Mouse (Mus musculus) hindbrain, embryonic 11.5 days (tissue): ENCODE measurements around the gene Smtn. TPM values are rescaled to one million over a fixed set of nuclear protein-coding genes. Genes with fewer than 3 reads are reported as not detected.

Experiments
- ATAC-seq: fragments of 200-750 bp; cut with Nextera tagmentation; 2 replicates; pipeline ENCODE4 v1.8.0; 2017; ENCODE audit warnings: mild to moderate bottlenecking, moderate TSS enrichment, moderate library complexity; ENCODE audit not compliant: low FRiP score
- DNase-seq: peaks from one replicate; pipeline ENCODE4 v3.0.0-alpha.2; 2015; ENCODE audit warnings: low spot score
- H3K27ac ChIP-seq: fragments of 300-500 bp; sonication (generic); 2 replicates; pipeline ENCODE4 v1.5.1; 2014; ENCODE audit warnings: mild to moderate bottlenecking, low read depth, low read length
- H3K27me3 ChIP-seq: fragments of 300-500 bp; sonication (generic); 2 replicates; pipeline ENCODE4 v1.6.1; 2014; ENCODE audit warnings: mild to moderate bottlenecking, low read length, moderate library complexity, mixed read lengths; ENCODE audit not compliant: control insufficient read depth, insufficient read depth
- H3K36me3 ChIP-seq: fragments of 300-500 bp; sonication (generic); 2 replicates; pipeline ENCODE4 v1.6.1; 2014; ENCODE audit warnings: mild to moderate bottlenecking, low read length, moderate library complexity, mixed read lengths; ENCODE audit not compliant: control insufficient read depth, insufficient read depth
- H3K4me1 ChIP-seq: fragments of 300-500 bp; sonication (generic); replicated peaks from 2 replicates; pipeline ENCODE4 v1.6.1; 2014; ENCODE audit warnings: low read length, mixed read lengths; ENCODE audit not compliant: control insufficient read depth, insufficient read depth
- H3K4me2 ChIP-seq: fragments of 300-500 bp; sonication (generic); replicated peaks from 2 replicates; pipeline ENCODE4 v1.6.1; 2014; ENCODE audit warnings: mild to moderate bottlenecking, low read depth, low read length
- H3K4me3 ChIP-seq: fragments of 300-500 bp; sonication (generic); 2 replicates; pipeline ENCODE4 v1.5.1; 2014; ENCODE audit warnings: low read depth, low read length
- H3K9ac ChIP-seq: fragments of 300-500 bp; sonication (generic); 2 replicates; pipeline ENCODE4 v1.6.1; 2014; ENCODE audit warnings: low read depth, low read length
- H3K9me3 ChIP-seq: fragments of 300-500 bp; sonication (generic); 2 replicates; pipeline ENCODE4 v1.6.1; 2016; ENCODE audit warnings: low read length; ENCODE audit not compliant: control insufficient read depth
- WGBS: fragments of 180-500 bp; shearing (Covaris S2); extraction: QIAGEN DNeasy Blood & Tissue Kit; methylation state at CpG from one replicate; pipeline ENCODE4 v1.1.7; 2014; 5-methylcytosine and 5-hydroxymethylcytosine counted together
- polyA plus RNA-seq: library from polyadenylated mRNA; unstranded; fragments of >200 nt; fragmentation: Nextera tagmentation; extraction: Ambion mirVana; gene quantifications from 2 replicates; pipeline ENCODE4 v1.2.1, GENCODE M21; 2014

Gene Smtn
- polyA plus RNA-seq, 1 experiment from 2014 or later: 27.0 TPM

DNA sequence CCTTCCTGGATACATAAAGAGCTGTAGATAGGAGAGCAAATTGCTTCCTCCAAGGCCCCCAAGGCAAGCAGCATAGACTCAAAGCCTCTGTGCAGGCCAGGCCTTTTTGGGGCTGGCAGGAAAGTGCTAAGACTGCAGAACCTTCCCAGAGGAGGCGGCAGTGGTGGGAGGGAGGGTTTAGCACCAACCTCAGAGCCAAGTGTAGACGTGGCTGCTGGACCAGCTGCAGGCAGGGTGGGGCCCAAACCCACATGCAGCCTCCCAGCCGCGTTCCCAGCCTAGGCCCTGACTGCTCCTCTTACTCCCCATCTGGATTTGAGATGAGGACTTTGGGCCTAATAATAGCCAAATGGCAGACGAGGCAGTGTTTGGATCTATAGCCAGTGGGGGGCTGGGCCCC is 2.6 kb upstream of the Smtn start:
- no peak overlapping the region for H3K4me2 ChIP-seq
- no peak overlapping the region for H3K27ac ChIP-seq
- no peaks in the 10 kb centered on the region for H3K27me3 ChIP-seq

DNA sequence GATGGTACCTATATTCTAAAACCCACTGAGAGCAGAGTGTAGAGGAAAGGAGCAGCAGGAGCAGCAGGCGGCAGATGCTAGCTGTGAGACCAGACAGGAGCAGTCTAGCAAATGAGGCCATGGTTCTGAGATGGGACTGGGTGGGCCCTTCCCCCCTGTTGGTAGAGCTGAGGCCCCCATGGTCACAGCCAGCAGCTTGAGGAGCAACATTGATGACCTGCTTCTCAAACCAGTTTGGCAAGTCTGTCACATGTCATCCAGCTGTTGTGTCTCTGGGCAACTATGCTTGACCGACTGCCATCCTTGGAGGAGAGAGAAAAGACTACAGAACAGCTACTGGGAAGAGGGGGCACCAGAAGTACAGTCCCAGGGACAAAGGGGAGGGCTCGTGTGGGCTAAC is 1.5 kb upstream of the Smtn start:
- no peak overlapping the region for H3K9ac ChIP-seq
- DNase-seq: no peak
- no peak overlapping the region for H3K27ac ChIP-seq
- peaks cover 2% of the 10 kb centered on the region; the same call in 1 of the 2 replicates for H3K4me1 ChIP-seq
- no peak for ATAC-seq
- H3K4me3 ChIP-seq: no peak overlapping the region
- WGBS: 72% methylated on average over 3 of the region's 3 CpGs
- no peaks in the 10 kb centered on the region for H3K27me3 ChIP-seq
- H3K36me3 ChIP-seq: no peaks in the 10 kb centered on the region
- H3K4me2 ChIP-seq: no peak overlapping the region
- H3K9me3 ChIP-seq: peaks cover 3% of the 10 kb centered on the region; the same call in 1 of the 2 replicates

More for the DNA sequence above, 2.6 kb upstream of the Smtn start:
- peaks cover 3% of the 10 kb centered on the region; the same call in 1 of the 2 replicates for H3K9me3 ChIP-seq
- 49% methylated on average over 5 of the region's 5 CpGs for WGBS
- H3K4me3 ChIP-seq: no peak overlapping the region
- H3K36me3 ChIP-seq: no peaks in the 10 kb centered on the region
- no peak overlapping the region for H3K9ac ChIP-seq
- DNase-seq (no peak), ATAC-seq (no peak)
- H3K4me1 ChIP-seq: no peaks in the 10 kb centered on the region; the same call in 1 of the 2 replicates

DNA sequence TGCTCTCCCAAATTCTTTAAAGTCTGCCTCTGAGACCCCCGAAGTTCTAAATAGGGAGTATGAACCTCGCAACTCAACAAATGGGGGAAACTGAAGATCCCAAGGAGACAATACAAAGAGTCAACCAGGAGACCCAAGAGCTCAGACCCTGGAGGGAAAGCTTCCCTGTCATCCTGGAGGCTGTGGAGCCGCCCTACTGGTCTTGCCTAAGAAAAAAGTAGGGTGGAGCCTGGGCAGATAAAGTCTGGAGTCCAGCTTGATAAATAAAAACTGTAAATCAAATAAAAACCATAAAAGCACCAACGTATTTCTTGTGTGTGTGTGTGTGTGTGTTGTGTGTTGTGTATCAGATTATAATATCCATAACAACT is 601 bp downstream of the Smtn start:
- Histone ChIP-seq H3K36me3 (no peaks in the 10 kb centered on the region), H3K27ac (no peak overlapping the region), H3K4me1 (peaks cover 6% of the 10 kb centered on the region), H3K9me3 (peaks cover 3% of the 10 kb centered on the region; the same call in 1 of the 2 replicates), H3K4me2 (peak overlapping the region; percentile 48), H3K4me3 (no peak overlapping the region), H3K27me3 (no peaks in the 10 kb centered on the region), H3K9ac (no peak overlapping the region)
- WGBS: 81% methylated on average over 4 of the region's 4 CpGs
- no peak for DNase-seq
- no peak for ATAC-seq

DNA sequence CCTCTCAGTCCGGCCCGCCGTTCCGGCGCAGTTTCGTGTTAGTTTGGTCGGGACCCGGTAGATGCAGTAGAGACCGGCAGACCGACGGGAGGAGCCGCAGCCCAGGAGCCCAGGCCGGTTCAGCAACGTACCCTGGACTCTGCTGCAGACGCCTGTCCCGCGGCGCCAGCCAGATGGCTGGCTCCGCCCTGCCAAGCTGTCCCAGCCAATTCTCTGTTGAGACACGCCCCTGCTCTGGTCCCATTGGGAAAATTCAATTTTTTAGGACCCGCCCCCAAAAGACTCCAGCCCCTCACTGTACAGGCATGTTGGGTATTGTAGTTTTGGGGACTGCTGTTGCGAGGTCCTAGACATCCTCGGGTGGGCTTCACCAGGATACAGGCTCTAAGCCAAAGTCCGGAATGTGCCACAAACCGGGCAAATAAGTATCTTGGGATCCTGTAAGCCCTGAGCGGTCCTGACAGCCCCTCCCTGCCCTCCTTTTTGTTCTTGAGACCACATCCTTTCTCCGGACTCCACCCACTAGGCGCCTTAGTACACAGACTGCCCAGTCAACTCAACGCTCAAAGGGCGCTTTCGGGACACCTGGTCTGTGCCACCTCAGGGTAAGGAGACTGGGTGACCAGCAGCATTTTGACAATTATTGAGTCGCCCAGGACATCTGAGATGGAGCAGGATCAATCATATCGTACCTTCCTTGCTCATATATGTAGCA is 1.1 kb downstream of the Smtn start:
- no peaks in the 10 kb centered on the region for H3K27me3 ChIP-seq
- peak overlapping the region; percentile 46 for H3K4me3 ChIP-seq
- no peak overlapping the region for H3K27ac ChIP-seq
- peaks cover 6% of the 10 kb centered on the region for H3K4me1 ChIP-seq
- WGBS: 6% methylated on average over 33 of the region's 33 CpGs
- DNase-seq: peak; percentile 94
- ATAC-seq: peak; percentile 94
- H3K9me3 ChIP-seq: no peaks in the 10 kb centered on the region
- H3K36me3 ChIP-seq: no peaks in the 10 kb centered on the region
- H3K4me2 ChIP-seq: peak overlapping the region; percentile 48
- H3K9ac ChIP-seq: peak overlapping the region; percentile 61

DNA sequence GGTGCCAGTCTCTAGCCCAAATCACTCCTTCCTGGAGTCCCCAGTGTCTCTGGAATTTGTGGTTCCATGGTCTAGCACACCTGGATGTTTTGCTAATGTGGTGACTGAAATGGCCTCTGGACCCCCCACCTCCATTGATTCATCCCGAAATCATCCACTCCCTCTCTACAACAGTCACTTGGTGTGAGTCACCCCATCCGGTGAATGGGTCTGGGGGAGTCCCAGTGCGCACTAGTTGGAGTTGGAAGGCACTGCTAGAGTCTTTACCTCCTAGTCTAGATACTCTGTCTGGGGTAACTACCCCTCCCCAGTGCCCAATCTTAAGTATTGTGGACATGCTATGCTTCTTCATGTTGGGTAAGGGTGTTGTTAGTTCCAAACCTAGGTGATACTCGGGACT is 2.1 kb downstream of the Smtn start:
- Histone ChIP-seq H3K9me3 (no peaks in the 10 kb centered on the region), H3K4me2 (peak overlapping the region; percentile 48), H3K27ac (no peak overlapping the region), H3K4me3 (peak overlapping the region; percentile 46), H3K27me3 (no peaks in the 10 kb centered on the region), H3K9ac (peak overlapping the region; percentile 61), H3K36me3 (no peaks in the 10 kb centered on the region), H3K4me1 (peaks cover 6% of the 10 kb centered on the region)
- 71% methylated on average over 4 of the region's 4 CpGs for WGBS
- DNase-seq: no peak
- ATAC-seq: no peak

DNA sequence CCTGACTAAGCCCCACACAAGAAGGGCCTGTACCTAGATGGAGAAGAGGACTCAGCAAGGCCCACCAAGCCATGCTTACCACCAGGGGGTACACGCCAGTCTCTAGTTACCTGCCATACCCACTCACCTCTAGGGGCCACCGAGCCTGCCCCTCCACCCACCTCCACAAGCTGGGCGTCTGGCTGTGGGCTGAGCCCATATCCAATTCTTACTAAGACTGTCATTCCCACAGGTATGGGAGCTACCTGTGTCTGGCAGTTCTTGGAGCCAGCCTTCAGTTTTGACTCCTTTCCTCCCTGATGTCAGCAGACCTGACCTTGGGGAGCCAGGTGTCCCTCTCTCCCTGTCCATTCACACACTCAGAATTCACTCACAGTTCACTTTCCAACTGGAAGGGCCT is 2.7 kb downstream of the Smtn start:
- H3K4me3 ChIP-seq: 0 out of 2 replicates have a peak overlapping the region, but pooled peaks have one; percentile 6
- H3K9me3 ChIP-seq: no peaks in the 10 kb centered on the region
- no peak overlapping the region for H3K27ac ChIP-seq
- peak overlapping the region; percentile 48; the same call in 1 of the 2 replicates for H3K4me2 ChIP-seq
- WGBS: 91% methylated on average over 3 of the region's 3 CpGs
- H3K9ac ChIP-seq: no peak overlapping the region
- no peak for ATAC-seq
- H3K27me3 ChIP-seq: no peaks in the 10 kb centered on the region
- H3K36me3 ChIP-seq: 0 out of 2 replicates have a peak, but pooled peaks cover under 1% of the 10 kb centered on the region
- no peak for DNase-seq
- peaks cover 6% of the 10 kb centered on the region for H3K4me1 ChIP-seq

DNA sequence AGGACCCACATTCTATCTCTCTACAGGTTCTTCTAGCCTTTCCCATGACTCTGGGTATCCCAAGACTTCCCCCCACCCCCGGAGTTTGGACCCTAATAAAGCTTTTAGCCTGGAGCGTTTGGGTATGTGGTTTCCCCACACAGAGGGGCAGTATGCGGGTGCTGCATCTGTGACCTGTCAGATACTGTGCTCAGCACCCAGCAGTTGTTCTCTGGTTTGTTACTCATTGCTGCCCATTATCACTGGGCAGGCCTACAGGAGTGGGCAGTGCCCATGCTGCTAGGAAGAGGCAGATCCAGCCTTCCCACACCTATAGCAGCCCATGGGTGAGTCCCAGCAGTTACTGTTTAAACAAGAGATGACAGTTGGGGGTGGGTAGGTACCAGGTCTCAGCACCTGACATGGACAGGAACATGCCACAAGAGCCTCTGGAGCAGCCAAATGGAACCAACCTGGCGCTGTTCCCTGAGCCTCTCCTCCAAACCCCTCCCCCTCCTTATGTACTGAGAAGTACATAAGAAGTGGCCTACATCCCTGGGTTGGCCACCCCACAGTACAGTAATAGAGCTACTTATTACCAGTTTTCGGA is 3.6 kb downstream of the Smtn start:
- Histone ChIP-seq H3K4me2 (no peak overlapping the region), H3K27me3 (no peaks in the 10 kb centered on the region), H3K9ac (no peak overlapping the region), H3K9me3 (no peaks in the 10 kb centered on the region), H3K4me3 (no peak overlapping the region), H3K27ac (no peak overlapping the region), H3K36me3 (0 out of 2 replicates have a peak, but pooled peaks cover 2% of the 10 kb centered on the region), H3K4me1 (peaks cover 6% of the 10 kb centered on the region)
- 95% methylated on average over 5 of the region's 5 CpGs for WGBS
- ATAC-seq (no peak), DNase-seq (no peak)

DNA sequence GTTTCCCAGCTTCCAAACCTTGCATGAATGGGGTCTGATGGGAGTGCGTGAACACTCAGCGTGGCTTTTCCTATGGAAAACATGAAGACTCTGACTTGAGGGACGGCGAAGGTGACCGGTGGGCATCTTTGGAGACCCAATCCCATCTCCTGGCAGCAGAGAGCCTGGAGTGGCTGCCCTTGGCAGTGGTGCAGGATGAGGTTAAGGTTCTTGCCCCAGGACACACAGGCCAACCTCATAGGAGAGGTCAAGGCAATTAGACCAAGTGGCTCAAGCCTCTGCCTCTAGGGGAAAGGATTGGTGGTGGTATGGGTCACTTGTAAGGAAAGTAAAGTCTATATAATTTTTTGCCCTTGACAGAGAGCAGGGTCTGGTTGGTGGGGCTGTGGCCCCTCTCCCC is 4.3 kb downstream of the Smtn start:
- Histone ChIP-seq H3K4me2 (peak overlapping the region; percentile 79), H3K4me1 (peaks cover 6% of the 10 kb centered on the region), H3K27ac (peak overlapping the region; percentile 12), H3K36me3 (0 out of 2 replicates have a peak, but pooled peaks cover 2% of the 10 kb centered on the region), H3K4me3 (peak overlapping the region; percentile 36), H3K9ac (peak overlapping the region; percentile 42), H3K9me3 (no peaks in the 10 kb centered on the region), H3K27me3 (no peaks in the 10 kb centered on the region)
- WGBS: 49% methylated on average over 5 of the region's 5 CpGs
- ATAC-seq (no peak), DNase-seq (no peak)
